Comparison of ENCODE assay signal across 17 mouse cellular contexts in the genomic region with DNA sequence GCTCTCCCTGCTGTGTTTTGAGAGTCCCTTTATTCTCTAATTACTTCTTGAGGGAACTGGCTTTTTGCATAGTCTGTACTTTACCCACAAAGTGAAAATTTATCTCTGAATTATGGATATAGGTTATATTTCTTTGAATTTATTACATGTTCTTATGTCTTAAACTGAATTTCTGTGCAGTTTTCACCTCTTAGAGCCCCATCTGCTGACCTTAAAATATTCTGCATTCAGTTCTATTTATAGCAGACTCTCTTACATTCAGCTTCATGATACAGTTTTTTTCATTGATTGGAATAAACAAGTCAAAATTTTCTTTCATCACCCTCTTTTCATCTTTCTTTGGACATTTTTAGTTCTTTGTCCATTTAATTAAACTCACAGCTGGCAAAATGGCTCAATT.
"Had no signal": no experiment of that assay in that cellular context is flagged by ENCODE, and none has a peak within 500 bp of the region (broad histone marks: within the 10 kb centered on the region; RNA-seq: fewer than 3 reads in every experiment).

No protein-coding gene starts in this region.

- H3K4me2 ChIP-seq: lung, embryonic 14.5 days; midbrain, embryonic 12.5 days; midbrain, embryonic 15.5 days; neural tube, embryonic 13.5 days; neural tube, embryonic 15.5 days had no signal

- H3K4me3 ChIP-seq: midbrain, embryonic 12.5 days; midbrain, embryonic 15.5 days; myocyte; neural tube, embryonic 13.5 days; neural tube, embryonic 15.5 days had no signal

- H3K9ac ChIP-seq: lung, embryonic 14.5 days; midbrain, embryonic 12.5 days; midbrain, embryonic 15.5 days; neural tube, embryonic 13.5 days; neural tube, embryonic 15.5 days had no signal

- H3K4me1 ChIP-seq: midbrain, embryonic 12.5 days; midbrain, embryonic 15.5 days; neural tube, embryonic 13.5 days; neural tube, embryonic 15.5 days had no signal

- ATAC-seq: midbrain, embryonic 15.5 days had no signal

- H3K27me3 ChIP-seq: midbrain, embryonic 12.5 days; midbrain, embryonic 15.5 days; neural tube, embryonic 13.5 days; neural tube, embryonic 15.5 days had no signal

- H3K9me3 ChIP-seq: midbrain, embryonic 12.5 days; midbrain, embryonic 15.5 days; neural tube, embryonic 13.5 days; neural tube, embryonic 15.5 days had no signal

- DNase-seq: lung, adult 18-20 months; lung, embryonic 14.5 days; lung, postnatal 10 days; lung, postnatal 4 days; retina, postnatal 1 day; right cerebral cortex, adult 18-20 months; right cerebral cortex, postnatal 25 days; right cerebral cortex, postnatal 4 days; spleen, adult 18-20 months; thymus, adult 18-20 months; thymus, postnatal 14 days; thymus, postnatal 36 days had no signal

- H3K27ac ChIP-seq: midbrain, embryonic 12.5 days; midbrain, embryonic 15.5 days; neural tube, embryonic 13.5 days; neural tube, embryonic 15.5 days had no signal

- H3K36me3 ChIP-seq: midbrain, embryonic 12.5 days; midbrain, embryonic 15.5 days; neural tube, embryonic 13.5 days; neural tube, embryonic 15.5 days had no signal
